Mouse (Mus musculus): ENCODE measurements around the gene Taar8a. TPM values are rescaled to one million over a fixed set of nuclear protein-coding genes. Genes with fewer than 3 reads are reported as not detected.
"Not testable (repeated sequence)": the region's sequence is repeated elsewhere in the genome, so short reads cannot be mapped to it uniquely, and the experiment has no call there.

The Taar8a gene
- total RNA-seq, 1 experiment from 2014 or later, result not detected

DNA sequence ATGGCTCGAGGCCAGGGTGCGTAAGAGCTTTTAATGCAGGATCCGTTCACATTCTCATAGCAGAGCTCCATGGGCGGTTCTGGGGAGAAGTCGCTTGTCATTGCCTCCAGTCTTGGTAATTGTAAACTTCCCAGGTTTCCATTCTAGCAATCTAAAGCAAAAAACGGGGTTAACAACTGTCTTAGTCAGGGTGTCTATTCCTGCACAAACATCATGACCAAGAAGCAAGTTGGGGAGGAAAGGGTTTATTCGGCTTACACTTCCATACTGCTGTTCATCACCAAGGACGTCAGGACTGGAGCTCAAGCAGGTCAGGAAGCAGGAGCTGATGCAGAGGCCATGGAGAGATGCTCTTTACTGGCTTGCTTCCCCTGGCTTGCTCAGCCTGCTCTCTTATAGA is 33.1 kb downstream of the Taar8a start, which contains the start of gene Taar9:
Gene Taar9, minus strand, starts transcription at position 101 of the 400 bp plus-strand sequence.
- not testable (repeated sequence) for ATAC-seq (replicated peaks in 1 of 2; ENCODE audit: insufficient read depth in 1 of 2, low FRiP score in 2 of 2, low TSS enrichment in 1 of 2, low read depth in 1 of 2, poor library complexity in 2 of 2, severe bottlenecking in 2 of 2)

- ATAC-seq (replicated peaks in 1 of 2; ENCODE audit: insufficient read depth in 1 of 2, low FRiP score in 2 of 2, low TSS enrichment in 1 of 2, low read depth in 1 of 2, poor library complexity in 2 of 2, severe bottlenecking in 2 of 2), result peak in 1 of 2 experiments; percentile 68; a peak in 2 of 4 replicates
Observed at GRCm38 (mm10) chr10:24111116-24111778, 34.9 kb downstream of the Taar8a start.

Other genes starting within 250 kb of the Taar8a start
- 1.0 TPM in 1 of 2 replicates, not detected in the other for gene Vnn3, start 225.0 kb upstream of the Taar8a start, total RNA-seq (2017)
- 2.7 and 2.9 TPM in 2 replicates for gene Vnn1, start 181.8 kb upstream of the Taar8a start, total RNA-seq (2017)
- gene Taar1, start 156.1 kb upstream of the Taar8a start, total RNA-seq (2017), result not detected in 2 replicates
- not detected in 2 replicates for gene Taar2, start 137.9 kb upstream of the Taar8a start, total RNA-seq (2017)
- gene Taar3, start 126.9 kb upstream of the Taar8a start, total RNA-seq (2017), result not detected in 2 replicates
- not detected in 2 replicates for gene Taar4, start 116.0 kb upstream of the Taar8a start, total RNA-seq (2017)
- not detected in 2 replicates for gene Taar5, start 105.8 kb upstream of the Taar8a start, total RNA-seq (2017)
- not detected in 2 replicates for gene Taar6, start 90.9 kb upstream of the Taar8a start, total RNA-seq (2017)
- not detected in 2 replicates for gene Taar7a, start 83.0 kb upstream of the Taar8a start, total RNA-seq (2017)
- gene Taar7b, start 76.6 kb upstream of the Taar8a start, total RNA-seq (2017), result not detected in 2 replicates
- not detected in 2 replicates for gene Taar7d, start 49.3 kb upstream of the Taar8a start, total RNA-seq (2017)
- gene Taar7e, start 38.9 kb upstream of the Taar8a start, total RNA-seq (2017), result not detected in 2 replicates
- gene Taar7f, start 27.0 kb upstream of the Taar8a start, total RNA-seq (2017), result not detected in 2 replicates
- not detected in 2 replicates for gene Taar8b, start 15.8 kb downstream of the Taar8a start, total RNA-seq (2017)
- gene Taar8c, start 25.4 kb downstream of the Taar8a start, total RNA-seq (2017), result not detected in 2 replicates
- gene Taar9, start 33.0 kb downstream of the Taar8a start, total RNA-seq (2017), result not detected in 2 replicates
- gene Stx7, start 72.8 kb downstream of the Taar8a start, total RNA-seq (2017), result 38.7 and 44.2 TPM in 2 replicates
- not detected in 2 replicates for gene Moxd1, start 147.0 kb downstream of the Taar8a start, total RNA-seq (2017)

Measured in hematopoietic stem cell, adult 5-6 weeks (primary cell).